Mouse (Mus musculus) forebrain, embryonic 16.5 days (tissue): ENCODE measurements at regions not wholly inside any gene's neighbourhood (a gene's known extent, or its start where the extent isn't known, plus 50 kb on each side); places are given as distances from the start of the nearest gene placed in this dataset.

Source experiments
- ATAC-seq: fragments of 200-750 bp; cut with Nextera tagmentation; 2 replicates; pipeline ENCODE4 v1.8.0; 2017; ENCODE audit warnings: mild to moderate bottlenecking, moderate library complexity
- H3K27ac ChIP-seq: fragments of 300-500 bp; sonication (generic); 2 replicates; pipeline ENCODE4 v1.5.1; 2014; ENCODE audit warnings: low read length, control low read depth
- H3K27me3 ChIP-seq: fragments of 300-500 bp; sonication (generic); replicated peaks from 2 replicates; pipeline ENCODE4 v1.6.1; 2014; ENCODE audit warnings: low read length; ENCODE audit not compliant: control insufficient read depth, insufficient read depth
- H3K36me3 ChIP-seq: fragments of 300-500 bp; sonication (generic); 2 replicates; pipeline ENCODE4 v1.6.1; 2014; ENCODE audit not compliant: control insufficient read depth, insufficient read depth
- H3K4me1 ChIP-seq: fragments of 300-500 bp; sonication (generic); replicated peaks from 2 replicates; pipeline ENCODE4 v1.6.1; 2014; ENCODE audit warnings: low read length; ENCODE audit not compliant: control insufficient read depth, insufficient read depth
- H3K4me2 ChIP-seq: fragments of 300-500 bp; sonication (generic); 2 replicates; pipeline ENCODE4 v1.6.1; 2014; ENCODE audit warnings: mild to moderate bottlenecking, low read length, control low read depth
- H3K4me3 ChIP-seq: fragments of 300-500 bp; sonication (generic); replicated peaks from 2 replicates; pipeline ENCODE4 v1.5.1; 2014; ENCODE audit warnings: mild to moderate bottlenecking, low read length, control low read depth
- H3K9ac ChIP-seq: fragments of 300-500 bp; sonication (generic); replicated peaks from 2 replicates; pipeline ENCODE4 v1.6.1; 2014; ENCODE audit warnings: low read depth, low read length, control low read depth
- H3K9me3 ChIP-seq: fragments of 300-500 bp; sonication (generic); 2 replicates; pipeline ENCODE4 v1.6.1; 2016; ENCODE audit warnings: low read length; ENCODE audit not compliant: control insufficient read depth
- WGBS: fragments of 180-500 bp; shearing (Covaris S2); extraction: QIAGEN DNeasy Blood & Tissue Kit; methylation state at CpG from one replicate; pipeline ENCODE4 v1.1.7; 2014; 5-methylcytosine and 5-hydroxymethylcytosine counted together

DNA sequence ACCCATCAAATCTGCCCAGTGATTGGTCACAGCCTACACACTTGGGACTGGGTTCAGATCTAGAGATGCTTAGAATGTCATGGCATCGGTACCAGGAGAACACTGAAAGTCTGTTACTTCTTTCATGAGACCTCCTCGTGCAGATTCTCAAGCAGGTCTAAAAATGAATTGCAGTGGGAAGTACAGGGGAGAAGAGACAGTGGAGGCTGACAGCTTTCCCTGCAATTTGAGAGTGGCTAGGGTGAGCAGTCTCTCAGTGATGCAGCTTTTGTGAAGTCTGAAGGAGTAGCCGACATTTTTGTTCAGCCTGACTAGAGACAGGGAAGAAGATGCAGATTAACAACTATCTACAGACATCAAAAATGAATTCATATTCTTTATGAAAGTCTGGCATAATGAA lies 112.5 kb downstream of the Fam198b start:
- no peaks in the 10 kb centered on the region for H3K9me3 ChIP-seq
- H3K4me1 ChIP-seq = no peaks in the 10 kb centered on the region
- no peak for ATAC-seq
- no peak overlapping the region for H3K4me3 ChIP-seq
- H3K27ac ChIP-seq = no peak overlapping the region
- H3K27me3 ChIP-seq = no peaks in the 10 kb centered on the region
- no peak overlapping the region for H3K9ac ChIP-seq
- 76% methylated on average over 3 of the region's 3 CpGs for WGBS
- no peak overlapping the region for H3K4me2 ChIP-seq
- no peaks in the 10 kb centered on the region for H3K36me3 ChIP-seq

DNA sequence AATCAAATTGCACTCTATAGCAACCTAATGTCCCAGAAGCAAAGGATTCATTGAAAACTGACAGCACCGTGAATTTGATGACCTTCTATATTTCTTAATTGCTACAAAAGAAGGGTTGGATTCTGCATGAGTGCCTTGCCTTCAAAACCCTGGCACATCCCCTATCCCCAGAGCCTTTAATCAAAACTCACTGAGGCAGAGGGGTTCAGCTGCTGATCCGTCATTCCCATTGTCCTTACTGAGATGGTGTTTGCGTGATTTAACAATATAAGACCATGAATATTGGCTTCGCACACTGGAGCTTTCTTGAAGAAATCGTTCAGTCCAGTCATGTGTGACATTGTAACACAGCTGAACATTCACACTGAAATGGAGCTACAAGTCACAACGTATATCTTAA lies 118.0 kb downstream of the Fam198b start:
- ATAC-seq = peak; percentile 75
- H3K27me3 ChIP-seq = no peaks in the 10 kb centered on the region
- 32% methylated on average over 6 of the region's 6 CpGs for WGBS
- no peak overlapping the region for H3K27ac ChIP-seq
- H3K4me3 ChIP-seq = no peak overlapping the region
- H3K9me3 ChIP-seq = no peaks in the 10 kb centered on the region
- H3K36me3 ChIP-seq = no peaks in the 10 kb centered on the region
- no peaks in the 10 kb centered on the region for H3K4me1 ChIP-seq
- no peak overlapping the region for H3K4me2 ChIP-seq
- H3K9ac ChIP-seq = no peak overlapping the region

DNA sequence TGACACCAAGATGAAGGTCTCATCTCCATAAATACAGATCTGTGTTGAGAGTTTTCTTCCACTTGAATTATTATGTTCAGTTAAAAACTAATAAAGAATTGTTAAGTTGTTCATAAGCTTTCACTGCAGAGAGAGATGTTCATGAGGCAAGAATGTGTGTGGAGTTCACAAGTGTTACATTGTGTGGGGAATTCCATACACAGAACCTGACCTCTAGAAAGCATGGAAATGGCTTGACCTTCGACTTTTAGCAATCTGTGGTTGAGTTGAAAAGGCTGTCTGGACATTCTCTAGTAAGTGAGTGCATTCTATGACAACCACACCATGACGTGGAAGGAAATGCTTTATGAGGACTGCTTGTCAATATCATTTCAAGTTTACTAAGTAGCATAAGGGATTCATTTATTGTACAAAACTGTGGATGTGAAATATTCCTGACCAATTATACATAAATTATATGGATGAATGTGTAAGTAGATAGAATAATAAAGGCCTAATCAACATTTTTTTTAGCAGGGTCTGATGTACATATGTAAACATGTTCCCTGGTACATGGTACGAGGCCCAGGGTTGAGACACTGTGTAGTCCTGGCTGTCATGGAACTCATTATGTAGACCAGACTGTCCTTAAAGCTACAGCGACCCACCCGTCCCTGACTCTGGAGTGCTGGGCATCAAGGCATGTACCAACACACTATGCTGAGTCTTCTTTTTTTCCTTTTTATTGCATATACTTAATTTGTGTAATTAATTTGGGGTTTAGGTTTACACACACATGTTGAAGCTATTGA lies 119.2 kb downstream of the Fam198b start:
- 82% methylated on average over 5 of the region's 5 CpGs for WGBS

DNA sequence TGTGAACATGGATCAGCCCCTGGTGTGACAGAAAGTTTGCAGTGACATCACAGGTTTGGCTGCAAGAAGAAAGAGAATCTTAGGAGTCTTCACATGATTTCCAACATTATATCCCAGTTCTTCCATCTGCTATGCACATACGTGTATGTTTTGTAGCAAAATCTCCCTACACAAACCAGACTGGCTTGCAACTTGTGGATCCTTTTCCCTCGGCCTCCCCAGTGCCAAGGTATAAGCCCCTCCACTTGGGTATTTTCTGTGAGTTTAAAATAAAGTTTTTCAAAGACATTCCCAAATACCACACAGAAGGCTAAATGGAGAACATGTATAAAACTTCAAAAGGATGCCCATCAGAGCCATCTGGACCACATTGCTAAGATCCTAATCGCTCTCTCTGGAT lies 120.2 kb downstream of the Fam198b start:
- no peak overlapping the region for H3K4me2 ChIP-seq
- no peak overlapping the region for H3K9ac ChIP-seq
- peak; percentile 38; the same call in 1 of the 2 replicates for ATAC-seq
- H3K27me3 ChIP-seq = no peaks in the 10 kb centered on the region
- no peaks in the 10 kb centered on the region for H3K36me3 ChIP-seq
- H3K4me1 ChIP-seq = no peaks in the 10 kb centered on the region
- no peak overlapping the region for H3K27ac ChIP-seq
- H3K4me3 ChIP-seq = no peak overlapping the region
- no peaks in the 10 kb centered on the region for H3K9me3 ChIP-seq
- WGBS = 71% methylated on average over 3 of the region's 3 CpGs

More for the DNA sequence above, 119.2 kb downstream of the Fam198b start:
- Histone ChIP-seq H3K27ac (no peak overlapping the region), H3K27me3 (no peaks in the 10 kb centered on the region), H3K36me3 (no peaks in the 10 kb centered on the region), H3K4me3 (no peak overlapping the region), H3K4me2 (no peak overlapping the region), H3K4me1 (no peaks in the 10 kb centered on the region), H3K9me3 (no peaks in the 10 kb centered on the region), H3K9ac (no peak overlapping the region)
- ATAC-seq = no peak

DNA sequence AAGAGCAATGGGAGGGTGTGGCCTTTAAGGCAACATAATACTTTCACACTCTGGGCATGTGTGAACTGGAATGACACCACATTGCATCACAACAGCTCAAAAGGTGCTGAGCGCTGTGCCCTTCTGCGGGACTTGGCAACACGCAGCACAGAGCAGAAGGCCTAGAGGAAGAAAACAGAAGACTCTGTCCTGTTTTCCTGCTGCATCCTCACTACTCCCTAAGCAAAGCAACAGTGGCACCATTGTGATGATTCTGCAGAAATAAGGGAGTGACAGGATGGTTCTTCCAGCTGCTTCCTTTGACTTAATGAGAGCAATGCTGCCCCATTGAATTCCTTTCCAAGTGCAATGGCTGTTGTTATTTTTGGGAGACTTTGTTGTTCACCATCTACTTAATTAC lies 120.6 kb downstream of the Fam198b start:
- peak; percentile 49 for ATAC-seq
- no peaks in the 10 kb centered on the region for H3K27me3 ChIP-seq
- no peaks in the 10 kb centered on the region for H3K36me3 ChIP-seq
- 63% methylated on average over 3 of the region's 3 CpGs for WGBS
- no peak overlapping the region for H3K4me3 ChIP-seq
- no peak overlapping the region for H3K9ac ChIP-seq
- no peaks in the 10 kb centered on the region for H3K4me1 ChIP-seq
- no peak overlapping the region for H3K4me2 ChIP-seq
- H3K9me3 ChIP-seq = no peaks in the 10 kb centered on the region
- no peak overlapping the region for H3K27ac ChIP-seq

DNA sequence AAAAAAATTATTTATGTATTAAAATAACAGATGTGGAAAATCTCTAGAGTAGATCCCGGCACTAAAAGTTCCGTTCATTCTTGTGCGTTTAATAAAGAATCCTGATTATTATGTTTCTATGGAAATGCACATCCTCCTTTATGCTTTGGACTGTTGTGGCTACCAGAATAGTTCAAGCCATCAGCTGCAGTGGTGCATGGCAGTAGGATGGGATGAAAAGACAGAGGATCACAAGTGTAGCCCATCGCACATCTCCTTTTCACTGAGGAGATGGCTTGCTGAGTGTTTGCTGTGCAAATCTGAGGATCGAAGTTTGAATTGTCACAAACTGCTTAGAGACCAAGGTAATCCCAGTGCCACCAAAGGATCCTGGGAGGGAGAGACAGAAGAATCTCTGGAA lies 121.0 kb downstream of the Fam198b start:
- no peaks in the 10 kb centered on the region for H3K36me3 ChIP-seq
- no peak overlapping the region for H3K9ac ChIP-seq
- no peak for ATAC-seq
- no peak overlapping the region for H3K4me2 ChIP-seq
- WGBS = 92% methylated on average over 5 of the region's 5 CpGs
- no peak overlapping the region for H3K4me3 ChIP-seq
- H3K4me1 ChIP-seq = no peaks in the 10 kb centered on the region
- no peaks in the 10 kb centered on the region for H3K27me3 ChIP-seq
- no peak overlapping the region for H3K27ac ChIP-seq
- H3K9me3 ChIP-seq = no peaks in the 10 kb centered on the region

DNA sequence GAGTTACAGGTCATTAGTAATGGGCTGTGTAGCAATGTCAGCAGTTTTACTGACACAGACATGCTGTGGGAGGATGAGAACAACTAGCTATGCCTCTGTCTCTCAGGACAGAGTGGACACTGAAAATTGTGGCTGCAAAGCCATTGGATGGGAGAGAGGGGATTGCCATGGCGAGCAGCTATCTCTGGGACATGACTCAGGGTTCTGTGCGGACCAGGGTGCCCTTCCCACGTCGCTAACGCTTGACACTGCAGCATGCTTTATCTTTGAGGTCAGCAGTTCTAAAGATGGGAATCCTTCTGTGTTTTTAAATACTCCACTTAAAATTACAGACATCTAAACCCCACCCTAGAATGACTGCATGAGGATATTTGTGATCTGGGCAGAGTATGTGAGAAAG lies 121.9 kb downstream of the Fam198b start:
- Histone ChIP-seq H3K4me3 (no peak overlapping the region), H3K27ac (no peak overlapping the region), H3K9ac (no peak overlapping the region), H3K27me3 (no peaks in the 10 kb centered on the region), H3K36me3 (no peaks in the 10 kb centered on the region), H3K4me1 (no peaks in the 10 kb centered on the region), H3K9me3 (no peaks in the 10 kb centered on the region), H3K4me2 (no peak overlapping the region)
- ATAC-seq = no peak
- 81% methylated on average over 5 of the region's 5 CpGs for WGBS

DNA sequence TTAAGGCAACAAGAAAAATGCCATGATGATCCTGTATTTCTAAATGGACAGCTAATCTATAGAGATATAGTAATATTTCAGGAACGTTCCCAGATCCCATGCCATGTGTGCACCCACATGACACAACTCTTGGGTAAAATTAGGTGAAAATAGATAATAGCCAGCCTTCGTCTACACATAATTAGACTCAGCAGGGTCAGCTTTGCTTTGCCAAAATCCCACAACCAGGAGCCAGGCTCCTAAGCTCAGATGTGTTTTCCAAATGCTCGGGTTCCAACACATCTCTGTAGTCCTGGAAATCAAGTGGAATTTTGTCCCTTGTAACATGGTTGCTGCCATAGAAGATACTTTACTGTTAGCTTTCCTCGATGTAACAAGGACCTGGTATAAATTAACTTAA lies 122.7 kb downstream of the Fam198b start:
- no peaks in the 10 kb centered on the region for H3K27me3 ChIP-seq
- H3K27ac ChIP-seq = no peak overlapping the region
- H3K9ac ChIP-seq = no peak overlapping the region
- no peak for ATAC-seq
- H3K9me3 ChIP-seq = no peaks in the 10 kb centered on the region
- H3K4me1 ChIP-seq = no peaks in the 10 kb centered on the region
- H3K4me3 ChIP-seq = no peak overlapping the region
- no peaks in the 10 kb centered on the region for H3K36me3 ChIP-seq
- 75% methylated on average over 4 of the region's 4 CpGs for WGBS
- H3K4me2 ChIP-seq = no peak overlapping the region

DNA sequence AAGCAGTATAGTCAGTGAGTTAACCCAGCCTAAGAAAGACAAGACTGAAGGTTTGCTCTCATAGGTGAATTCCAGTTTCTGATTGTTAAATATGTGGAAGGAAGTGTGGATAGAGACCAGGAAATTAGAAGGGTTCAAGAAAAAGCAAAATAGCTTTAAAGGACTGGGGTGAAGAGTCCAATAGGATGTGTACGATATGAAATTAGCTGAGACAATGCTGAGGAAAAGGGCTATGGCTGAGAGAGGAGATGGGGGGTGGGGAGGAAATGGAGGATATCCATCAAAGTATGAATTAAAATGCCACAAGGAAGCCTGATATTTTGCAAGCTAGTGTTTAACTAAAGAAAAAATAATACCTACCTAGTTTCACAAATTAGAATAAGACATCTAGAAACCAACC lies 124.9 kb downstream of the Fam198b start:
- H3K36me3 ChIP-seq = no peaks in the 10 kb centered on the region
- no peak overlapping the region for H3K4me2 ChIP-seq
- no peak overlapping the region for H3K9ac ChIP-seq
- H3K4me3 ChIP-seq = no peak overlapping the region
- no peaks in the 10 kb centered on the region for H3K9me3 ChIP-seq
- WGBS = 100% methylated on average over 1 of the region's 1 CpGs
- no peaks in the 10 kb centered on the region for H3K27me3 ChIP-seq
- no peaks in the 10 kb centered on the region for H3K4me1 ChIP-seq
- ATAC-seq = no peak
- no peak overlapping the region for H3K27ac ChIP-seq

DNA sequence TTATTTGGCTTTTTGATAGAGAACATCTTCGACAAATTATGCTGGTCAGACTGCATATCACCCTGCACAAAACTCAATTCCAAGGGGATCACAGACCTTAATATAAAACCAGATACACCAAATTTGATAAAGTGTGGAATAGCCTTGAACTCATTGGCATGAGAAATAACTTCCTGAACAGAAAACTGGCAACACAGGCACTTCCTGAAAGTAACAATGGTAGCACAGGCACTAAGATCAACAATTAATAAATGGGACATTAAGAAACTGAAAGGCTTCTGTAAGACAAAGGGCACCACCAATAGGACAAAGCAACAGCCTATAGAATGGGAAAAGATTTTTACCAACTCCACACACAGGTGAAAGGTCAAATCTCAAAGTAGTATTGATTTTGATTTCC lies 141.5 kb downstream of the Fam198b start:
- ATAC-seq = no peak
- H3K27ac ChIP-seq = no peak overlapping the region
- H3K36me3 ChIP-seq = no peaks in the 10 kb centered on the region
- 88% methylated on average over 1 of the region's 1 CpGs for WGBS
- no peak overlapping the region for H3K4me2 ChIP-seq
- H3K27me3 ChIP-seq = no peaks in the 10 kb centered on the region
- H3K9ac ChIP-seq = no peak overlapping the region
- H3K9me3 ChIP-seq = no peaks in the 10 kb centered on the region
- no peaks in the 10 kb centered on the region for H3K4me1 ChIP-seq
- no peak overlapping the region for H3K4me3 ChIP-seq
